Mouse (Mus musculus) hindbrain, embryonic 15.5 days (tissue): ENCODE data around the gene Flrt1. TPM values are rescaled to one million over a fixed set of nuclear protein-coding genes. Genes with fewer than 3 reads are reported as not detected.
"Not testable (repeated sequence)": the region's sequence is repeated elsewhere in the genome, so short reads cannot be mapped to it uniquely, and the experiment has no call there.

Experiments
- ATAC-seq: fragments of 200-750 bp; cut with Nextera tagmentation; 2 replicates; pipeline ENCODE4 v1.8.0; 2017; ENCODE audit warnings: low read depth, moderate number of reproducible peaks, moderate TSS enrichment; ENCODE audit not compliant: low FRiP score
- H3K27ac ChIP-seq: fragments of 300-500 bp; sonication (generic); replicated peaks from 2 replicates; pipeline ENCODE4 v1.5.1; 2015; ENCODE audit warnings: mild to moderate bottlenecking, inconsistent platforms
- H3K27me3 ChIP-seq: fragments of 300-500 bp; sonication (generic); 2 replicates; pipeline ENCODE4 v1.6.1; 2015; ENCODE audit warnings: control low read depth, inconsistent platforms
- H3K36me3 ChIP-seq: fragments of 300-500 bp; sonication (generic); 2 replicates; pipeline ENCODE4 v1.6.1; 2015; ENCODE audit warnings: control low read depth, inconsistent platforms
- H3K4me1 ChIP-seq: fragments of 300-500 bp; sonication (generic); replicated peaks from 2 replicates; pipeline ENCODE4 v1.6.1; 2015; ENCODE audit warnings: control low read depth, inconsistent platforms
- H3K4me2 ChIP-seq: fragments of 300-500 bp; sonication (generic); 2 replicates; pipeline ENCODE4 v1.6.1; 2015; ENCODE audit warnings: moderate library complexity, mild to moderate bottlenecking, inconsistent platforms
- H3K4me3 ChIP-seq: fragments of 300-500 bp; sonication (generic); 2 replicates; pipeline ENCODE4 v1.5.1; 2015; ENCODE audit warnings: mild to moderate bottlenecking, inconsistent platforms
- H3K9ac ChIP-seq: fragments of 300-500 bp; sonication (generic); 2 replicates; pipeline ENCODE4 v1.6.1; 2015; ENCODE audit warnings: inconsistent platforms
- H3K9me3 ChIP-seq: fragments of 300-500 bp; sonication (generic); 2 replicates; pipeline ENCODE4 v1.6.1; 2016; ENCODE audit warnings: control low read depth, inconsistent platforms
- WGBS: fragments of 180-500 bp; shearing (Covaris S2); methylation state at CpG from one replicate; pipeline ENCODE4 v1.1.7; 2015; 5-methylcytosine and 5-hydroxymethylcytosine counted together
- polyA plus RNA-seq: library from polyadenylated mRNA; unstranded; fragments of >200 nt; fragmentation: Nextera tagmentation; extraction: Ambion mirVana; gene quantifications from 2 replicates; pipeline ENCODE4 v1.2.1, GENCODE M21; 2015

Gene Flrt1
- polyA plus RNA-seq, 1 experiment from 2014 or later, result 9.8 TPM

DNA sequence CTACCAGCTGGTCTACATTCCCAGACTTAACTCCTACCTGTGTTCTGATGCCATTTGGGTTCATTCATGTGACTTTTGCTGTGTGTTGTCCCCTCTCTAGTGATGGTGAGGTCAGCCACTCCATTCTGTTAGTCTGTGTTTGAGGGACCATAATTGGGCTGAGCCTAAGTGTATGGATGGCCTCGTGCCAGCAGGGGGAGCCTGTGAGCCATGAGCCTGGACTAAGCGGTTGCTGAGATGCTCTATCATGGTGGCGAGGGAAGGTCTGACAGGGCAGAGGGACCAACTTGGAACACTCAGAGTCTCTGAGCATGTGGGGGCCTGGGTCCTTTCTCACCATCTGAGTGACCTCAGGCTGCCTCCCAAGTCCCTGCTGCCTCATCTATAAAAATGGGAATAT, 41.0 kb downstream of the Flrt1 start:
- no peak overlapping the region for H3K4me2 ChIP-seq
- H3K27me3 ChIP-seq, result no peaks in the 10 kb centered on the region; the same call in 1 of the 2 replicates
- no peaks in the 10 kb centered on the region for H3K9me3 ChIP-seq
- H3K4me1 ChIP-seq, result peaks cover 44% of the 10 kb centered on the region
- no peak overlapping the region for H3K9ac ChIP-seq
- H3K4me3 ChIP-seq, result no peak overlapping the region
- H3K27ac ChIP-seq, result no peak overlapping the region
- no peaks in the 10 kb centered on the region for H3K36me3 ChIP-seq
- 1% methylated on average over 3 of the region's 3 CpGs for WGBS
- peak; percentile 63 for ATAC-seq

DNA sequence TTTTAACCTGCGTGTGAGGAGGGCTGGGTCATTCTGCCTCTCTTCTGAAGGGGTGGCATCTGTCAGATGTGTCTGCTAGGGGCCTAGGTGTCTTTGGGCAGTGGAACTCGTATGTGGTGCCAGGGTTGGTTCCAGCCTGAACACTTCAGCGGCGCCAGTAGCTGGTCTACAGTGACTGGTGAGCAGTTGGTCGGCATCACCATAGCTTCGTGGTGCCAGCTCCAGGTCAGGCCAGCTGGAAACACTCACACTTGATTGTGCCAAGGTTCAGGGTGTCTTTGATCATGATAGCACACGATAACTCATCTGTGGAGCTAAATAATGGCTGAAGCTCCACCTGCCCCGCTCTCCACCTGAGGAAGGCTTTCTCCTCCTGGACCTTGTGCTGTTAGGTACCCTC, 42.6 kb downstream of the Flrt1 start:
- Histone ChIP-seq H3K4me1 (peaks cover 30% of the 10 kb centered on the region), H3K36me3 (no peaks in the 10 kb centered on the region), H3K27me3 (peaks cover 7% of the 10 kb centered on the region; the same call in 1 of the 2 replicates), H3K9ac (no peak overlapping the region), H3K4me3 (no peak overlapping the region), H3K4me2 (no peak overlapping the region), H3K27ac (no peak overlapping the region), H3K9me3 (no peaks in the 10 kb centered on the region)
- WGBS, result 90% methylated on average over 8 of the region's 8 CpGs
- no peak for ATAC-seq

DNA sequence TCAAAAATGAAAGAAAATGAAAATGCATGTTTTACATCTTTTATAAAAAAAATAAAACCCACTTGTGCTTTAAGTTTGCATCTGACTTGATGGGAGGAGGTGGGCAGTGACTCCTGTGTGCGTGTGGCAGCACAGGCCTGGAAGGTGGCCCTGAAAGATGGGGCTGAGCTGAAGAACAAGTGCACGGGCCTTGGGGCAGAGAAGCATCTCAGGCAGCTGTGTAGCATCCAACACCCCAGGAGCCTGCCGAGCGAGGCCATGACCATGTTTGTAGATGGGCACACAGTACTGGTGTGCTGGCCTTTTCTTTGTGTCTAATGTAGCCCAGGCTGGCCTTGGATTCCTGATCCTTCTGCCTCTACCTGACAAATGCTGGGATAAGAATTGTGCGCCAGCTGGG, 43.4 kb downstream of the Flrt1 start:
- no peaks in the 10 kb centered on the region for H3K36me3 ChIP-seq
- 92% methylated on average over 5 of the region's 5 CpGs for WGBS
- no peak for ATAC-seq
- no peak overlapping the region for H3K9ac ChIP-seq
- no peaks in the 10 kb centered on the region for H3K9me3 ChIP-seq
- H3K27me3 ChIP-seq, result peaks cover 13% of the 10 kb centered on the region
- peaks cover 30% of the 10 kb centered on the region for H3K4me1 ChIP-seq
- H3K4me3 ChIP-seq, result no peak overlapping the region
- no peak overlapping the region for H3K27ac ChIP-seq
- no peak overlapping the region for H3K4me2 ChIP-seq

DNA sequence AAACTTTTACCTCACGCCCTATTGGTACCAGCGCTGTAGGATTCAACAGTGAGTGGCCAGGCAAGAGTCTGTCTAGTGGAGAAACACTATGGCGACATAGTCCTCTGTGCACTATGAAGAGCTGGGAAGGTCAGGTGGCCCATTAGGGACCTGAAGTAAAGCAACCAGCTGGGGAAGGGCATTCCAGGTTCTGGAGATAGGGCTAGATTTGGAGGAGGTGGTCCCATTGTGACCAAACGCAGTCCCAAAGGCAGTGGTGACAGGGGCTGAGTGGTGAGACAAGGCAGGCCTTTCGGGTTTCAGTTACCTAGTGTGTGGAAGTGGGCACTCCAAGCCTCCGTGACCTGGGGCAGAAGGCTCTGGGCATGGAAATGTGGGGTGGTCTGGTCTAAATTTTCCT, 47.0 kb downstream of the Flrt1 start:
- no peak overlapping the region for H3K4me3 ChIP-seq
- 58% methylated on average over 6 of the region's 6 CpGs for WGBS
- H3K36me3 ChIP-seq, result no peaks in the 10 kb centered on the region
- no peak for ATAC-seq
- peaks cover 24% of the 10 kb centered on the region for H3K27me3 ChIP-seq
- no peak overlapping the region for H3K9ac ChIP-seq
- peaks cover 22% of the 10 kb centered on the region for H3K4me1 ChIP-seq
- no peak overlapping the region for H3K4me2 ChIP-seq
- H3K27ac ChIP-seq, result no peak overlapping the region
- no peaks in the 10 kb centered on the region for H3K9me3 ChIP-seq

DNA sequence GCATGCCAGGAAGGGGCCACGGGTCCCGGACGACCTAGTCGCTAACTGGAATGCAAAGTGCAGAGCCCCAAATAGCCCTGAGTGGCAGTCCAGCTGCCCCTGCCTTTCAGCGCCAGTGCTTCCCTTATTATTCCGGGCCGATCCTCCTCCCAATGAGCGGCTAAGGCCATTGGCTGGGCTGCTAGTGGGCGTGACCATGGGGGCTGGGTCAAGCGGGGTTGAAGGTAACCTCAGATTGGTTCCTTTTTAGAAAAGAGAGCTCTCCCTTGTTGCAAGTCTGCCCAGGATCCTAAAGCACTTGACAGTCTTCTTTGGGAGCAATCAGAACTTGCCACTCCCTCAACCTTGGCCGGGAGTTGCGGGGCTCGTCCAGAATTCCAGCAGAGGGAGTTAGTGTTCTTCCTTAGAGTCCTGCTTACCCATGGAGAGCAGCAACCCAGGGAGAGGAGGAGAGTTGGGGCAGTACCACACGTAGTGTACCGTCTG, 47.8 kb downstream of the Flrt1 start:
- WGBS, result under 1% methylated on average over 15 of the region's 15 CpGs
- no peaks in the 10 kb centered on the region for H3K9me3 ChIP-seq
- H3K9ac ChIP-seq, result 0 out of 2 replicates have a peak overlapping the region, but pooled peaks have one; percentile 54
- peak overlapping the region; percentile 63 for H3K4me3 ChIP-seq
- peaks cover 22% of the 10 kb centered on the region for H3K4me1 ChIP-seq
- ATAC-seq, result peak; percentile 57
- H3K27ac ChIP-seq, result no peak overlapping the region
- no peaks in the 10 kb centered on the region for H3K36me3 ChIP-seq
- H3K27me3 ChIP-seq, result peaks cover 24% of the 10 kb centered on the region
- peak overlapping the region; percentile 99 for H3K4me2 ChIP-seq

DNA sequence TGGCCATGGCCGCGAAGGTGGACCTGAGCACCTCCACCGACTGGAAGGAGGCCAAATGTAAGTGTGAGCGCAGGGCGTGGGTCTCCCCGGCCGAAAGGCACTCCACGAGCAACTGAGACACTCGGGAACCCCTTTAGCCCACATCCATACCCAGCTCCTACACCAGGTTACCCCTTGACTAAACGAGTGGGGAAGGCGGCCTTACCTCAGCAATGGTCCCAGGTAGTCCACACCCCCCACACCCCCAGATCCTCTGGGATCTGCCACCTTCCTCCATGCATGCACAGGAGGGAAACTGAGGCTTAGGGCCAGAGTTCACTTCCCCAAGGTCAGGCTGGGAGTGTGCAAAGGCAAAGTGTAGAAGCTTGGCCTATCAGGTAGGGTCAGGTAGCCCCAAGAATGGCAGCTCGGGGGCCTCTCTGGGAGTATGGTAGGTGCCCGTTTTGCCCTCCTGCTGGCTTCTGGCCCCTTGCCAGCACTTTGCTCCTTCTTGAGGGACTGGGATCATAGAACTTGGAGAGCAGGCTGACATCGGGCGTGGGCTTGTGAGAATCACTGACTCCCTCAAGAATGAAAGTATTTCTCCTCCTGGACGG, 48.3 kb downstream of the Flrt1 start:
- ATAC-seq, result peak; percentile 46
- Histone ChIP-seq H3K4me3 (peak overlapping the region; percentile 63), H3K4me1 (peaks cover 22% of the 10 kb centered on the region), H3K9me3 (no peaks in the 10 kb centered on the region), H3K27ac (no peak overlapping the region), H3K36me3 (no peaks in the 10 kb centered on the region), H3K4me2 (peak overlapping the region; percentile 99), H3K27me3 (peaks cover 24% of the 10 kb centered on the region), H3K9ac (peak overlapping the region; percentile 54)
- 2% methylated on average over 16 of the region's 16 CpGs for WGBS

DNA sequence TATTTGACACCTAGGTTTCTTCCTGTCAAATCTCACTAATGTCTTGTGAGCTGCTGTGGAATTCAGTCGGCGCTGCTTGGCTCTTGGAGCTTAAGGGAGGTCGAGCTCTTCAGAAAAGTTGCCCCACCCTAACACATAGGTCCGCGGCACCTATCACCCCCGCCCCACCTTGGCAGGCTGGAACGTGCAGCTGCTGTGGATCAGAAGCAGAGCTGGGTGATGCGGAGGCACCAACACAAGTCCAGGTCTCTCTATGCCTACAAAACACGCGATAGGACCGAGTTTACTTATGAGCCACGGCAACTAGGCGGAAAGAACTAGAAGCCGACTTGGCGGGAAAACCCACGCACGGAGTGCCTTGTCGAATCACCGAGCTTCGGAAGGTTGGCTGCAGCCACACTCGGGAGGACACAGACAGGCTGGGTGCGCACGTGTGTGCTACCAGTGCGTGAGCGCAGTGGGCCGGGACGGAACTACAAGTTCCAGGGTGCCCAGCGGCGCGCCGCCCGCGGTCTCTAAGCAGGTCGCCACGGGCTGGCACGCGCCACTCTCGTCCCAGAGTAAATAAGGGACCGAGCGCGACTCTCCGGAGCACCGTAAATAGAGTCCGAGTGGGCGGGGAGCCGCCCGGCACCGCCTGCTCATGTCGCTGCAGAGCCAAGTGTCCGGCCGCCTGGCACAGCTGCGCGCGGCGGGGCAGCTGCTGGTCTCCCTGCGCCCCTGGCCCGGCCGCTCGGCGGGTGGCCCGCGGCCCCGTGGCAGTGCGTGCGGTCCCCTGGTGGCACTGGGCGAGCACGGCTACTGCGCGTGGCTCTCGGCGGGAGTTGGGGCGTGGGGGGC, 49.1 kb downstream of the Flrt1 start, which contains the start of gene Macrod1:
Gene Macrod1 (plus strand): TSS at position 563 of the 840 bp plus-strand sequence.
- H3K27ac ChIP-seq, result no peak within 1 kb of the TSS
- ATAC-seq, result peak; percentile 87
- H3K9me3 ChIP-seq, result no peaks in the 10 kb centered on the region
- peaks cover 24% of the 10 kb centered on the region for H3K27me3 ChIP-seq
- peaks cover 22% of the 10 kb centered on the region for H3K4me1 ChIP-seq
- H3K36me3 ChIP-seq, result no peaks in the 10 kb centered on the region
- 2% methylated on average over 71 of the region's 72 CpGs for WGBS
- H3K4me3 ChIP-seq, result peak within 1 kb of the TSS; percentile 63
- peak within 1 kb of the TSS; percentile 54 for H3K9ac ChIP-seq
- H3K4me2 ChIP-seq, result peak within 1 kb of the TSS; percentile 99

DNA sequence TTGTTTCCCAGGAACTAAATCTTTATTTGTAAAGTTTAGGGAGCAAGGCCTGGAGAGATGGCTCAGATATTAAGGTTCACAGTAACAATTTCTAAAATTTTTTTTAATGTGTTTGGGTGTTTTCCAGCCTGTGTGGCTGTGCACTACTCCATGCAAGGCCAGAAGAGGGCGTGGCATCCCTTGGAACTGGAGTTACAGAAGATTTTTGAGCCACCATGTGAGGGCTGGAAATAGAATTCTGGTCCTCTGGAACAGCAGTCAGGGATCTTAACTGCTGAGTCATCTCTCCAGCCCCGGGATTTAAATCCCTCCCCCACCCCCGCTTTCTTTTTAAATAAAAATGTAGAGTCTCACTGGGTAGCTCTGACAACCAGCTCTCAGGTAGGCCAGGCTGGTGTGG, 50.4 kb downstream of the Flrt1 start:
- no peak overlapping the region for H3K27ac ChIP-seq
- no peaks in the 10 kb centered on the region for H3K9me3 ChIP-seq
- WGBS, result 47% methylated on average over 3 of the region's 3 CpGs
- no peak overlapping the region for H3K9ac ChIP-seq
- no peak overlapping the region for H3K4me2 ChIP-seq
- H3K4me3 ChIP-seq, result no peak overlapping the region
- H3K27me3 ChIP-seq, result peaks cover 24% of the 10 kb centered on the region
- H3K36me3 ChIP-seq, result no peaks in the 10 kb centered on the region
- ATAC-seq, result no peak
- peaks cover 22% of the 10 kb centered on the region for H3K4me1 ChIP-seq

DNA sequence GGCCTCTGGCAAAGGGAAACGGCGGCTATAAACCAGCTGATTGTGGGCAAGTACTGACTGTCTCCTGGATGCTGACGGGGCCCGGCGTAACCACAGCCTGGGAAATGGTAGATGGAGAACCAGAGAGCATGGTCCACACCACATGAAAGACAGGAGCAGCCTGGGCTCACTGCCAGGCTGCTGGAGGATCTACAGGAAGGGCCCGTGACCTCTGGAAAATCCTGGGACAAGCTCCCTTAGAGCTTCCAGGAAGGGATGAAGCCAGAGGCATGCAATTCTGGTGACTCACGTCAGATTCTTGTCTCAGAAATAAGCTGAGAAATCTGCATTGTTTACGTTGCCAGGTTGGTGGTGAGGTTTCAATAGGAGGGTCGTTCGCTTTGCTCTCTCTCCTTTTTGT, 50.8 kb downstream of the Flrt1 start:
- H3K4me3 ChIP-seq, result no peak overlapping the region
- H3K27ac ChIP-seq, result no peak overlapping the region
- H3K36me3 ChIP-seq, result no peaks in the 10 kb centered on the region
- peaks cover 24% of the 10 kb centered on the region for H3K27me3 ChIP-seq
- H3K4me1 ChIP-seq, result peaks cover 22% of the 10 kb centered on the region
- H3K9me3 ChIP-seq, result no peaks in the 10 kb centered on the region
- ATAC-seq, result no peak
- H3K9ac ChIP-seq, result no peak overlapping the region
- WGBS, result 67% methylated on average over 10 of the region's 10 CpGs
- no peak overlapping the region for H3K4me2 ChIP-seq

DNA sequence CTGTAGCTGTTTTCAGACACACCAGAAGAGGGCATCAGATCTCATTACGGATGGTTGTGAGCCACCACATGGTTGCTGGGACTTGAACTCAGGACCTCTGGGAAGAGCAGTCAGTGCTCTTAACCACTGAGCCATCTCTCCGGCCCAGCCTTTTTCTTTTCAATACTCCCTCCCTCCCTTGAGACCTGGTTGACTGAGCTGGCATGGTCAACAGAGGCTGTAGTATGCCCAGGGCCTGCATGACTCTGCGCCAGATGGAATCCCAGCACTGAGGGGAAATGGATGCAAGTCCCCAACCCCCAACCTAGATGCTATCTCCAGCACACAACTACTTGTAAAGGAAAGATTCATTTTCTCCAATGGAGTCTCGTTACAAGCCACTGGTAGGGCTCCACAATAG, 52.1 kb downstream of the Flrt1 start:
- H3K27me3 ChIP-seq, result peaks cover 21% of the 10 kb centered on the region
- not testable (repeated sequence) for H3K4me3 ChIP-seq, H3K36me3 ChIP-seq, H3K9ac ChIP-seq, H3K4me2 ChIP-seq, H3K9me3 ChIP-seq, H3K27ac ChIP-seq, ATAC-seq
- 73% methylated on average over 4 of the region's 4 CpGs for WGBS
- H3K4me1 ChIP-seq, result peaks cover 22% of the 10 kb centered on the region

DNA sequence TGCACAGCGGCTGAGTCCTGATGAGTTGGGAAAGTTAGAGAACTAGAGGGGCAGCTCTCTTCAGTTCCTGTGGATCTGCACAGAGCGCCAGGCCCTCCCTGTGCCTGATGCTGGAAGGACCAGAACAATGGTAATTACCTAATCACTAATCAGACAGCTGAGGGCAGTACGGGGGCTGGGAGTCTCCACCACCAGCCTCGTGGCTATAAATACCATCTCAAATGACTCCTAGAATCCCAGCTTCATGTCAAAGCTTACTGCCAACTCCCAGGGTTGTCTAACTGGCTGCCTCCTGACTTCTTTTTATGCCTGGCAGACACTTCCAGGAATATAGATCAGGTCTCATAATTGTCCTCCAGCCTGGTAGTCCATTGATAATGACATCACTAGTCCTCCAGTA, 60.8 kb downstream of the Flrt1 start:
- WGBS, result 39% methylated on average over 4 of the region's 4 CpGs
- no peaks in the 10 kb centered on the region for H3K27me3 ChIP-seq
- H3K4me3 ChIP-seq, result no peak overlapping the region
- H3K4me2 ChIP-seq, result no peak overlapping the region
- no peak for ATAC-seq
- no peaks in the 10 kb centered on the region for H3K9me3 ChIP-seq
- peaks cover 6% of the 10 kb centered on the region for H3K4me1 ChIP-seq
- H3K9ac ChIP-seq, result no peak overlapping the region
- H3K36me3 ChIP-seq, result no peaks in the 10 kb centered on the region
- H3K27ac ChIP-seq, result no peak overlapping the region

DNA sequence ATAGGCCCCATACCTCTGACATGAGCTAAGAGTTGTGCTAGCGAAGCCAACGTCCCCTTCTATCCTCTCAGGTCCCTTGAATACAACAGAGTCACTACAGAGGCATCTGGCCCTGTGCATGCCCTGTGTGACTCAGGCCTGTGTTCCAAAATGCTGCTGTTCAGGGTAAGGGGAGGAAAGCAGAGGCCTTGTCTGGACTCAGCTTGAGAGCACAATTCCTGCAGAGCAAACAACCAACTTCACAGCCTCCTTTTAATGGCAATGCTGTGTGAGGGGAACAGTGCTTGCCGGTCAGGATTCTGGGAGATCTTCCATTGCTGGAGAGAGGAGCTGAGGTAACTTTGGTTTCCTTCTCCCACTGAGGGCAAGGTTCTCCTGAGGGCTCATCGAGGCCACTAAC, 61.2 kb downstream of the Flrt1 start:
- Histone ChIP-seq H3K9me3 (no peaks in the 10 kb centered on the region), H3K9ac (no peak overlapping the region)
- WGBS, result 64% methylated on average over 4 of the region's 4 CpGs

More for the DNA sequence above, 61.2 kb downstream of the Flrt1 start:
- Histone ChIP-seq H3K4me2 (no peak overlapping the region), H3K27ac (no peak overlapping the region), H3K4me3 (no peak overlapping the region), H3K36me3 (no peaks in the 10 kb centered on the region), H3K4me1 (peaks cover 6% of the 10 kb centered on the region), H3K27me3 (no peaks in the 10 kb centered on the region)
- no peak for ATAC-seq
